Mouse (Mus musculus) cerebellum, adult 2 months (tissue): ENCODE data around the gene Parvb. TPM values are rescaled to one million over a fixed set of nuclear protein-coding genes. Genes with fewer than 3 reads are reported as not detected.

Experiments used
- DNase-seq, 2 experiments: peaks; one replicate each; pipeline ENCODE4 v3.0.0; 2021
- H3K27ac ChIP-seq: fragments of 200-500 bp; 2 replicates; pipeline ENCODE4 v1.5.1; 2012; ENCODE audit warnings: low read length, control low read depth, inconsistent platforms; ENCODE audit not compliant: insufficient read depth
- H3K27me3 ChIP-seq: fragments of 200-500 bp; 2 replicates; pipeline ENCODE4 v1.6.1; 2012; ENCODE audit warnings: inconsistent platforms, mild to moderate bottlenecking, low read length, moderate library complexity; ENCODE audit not compliant: control insufficient read depth, insufficient read depth
- H3K4me1 ChIP-seq: fragments of 200-500 bp; 2 replicates; pipeline ENCODE4 v1.6.1; 2011; ENCODE audit warnings: low read length; ENCODE audit not compliant: control insufficient read depth, insufficient read depth
- H3K4me3 ChIP-seq: fragments of 200-500 bp; replicated peaks from 2 replicates; pipeline ENCODE3; 2011; ENCODE audit warnings: mild to moderate bottlenecking, low read depth, low read length, control low read depth; ENCODE audit not compliant: insufficient read depth
- CTCF ChIP-seq: fragments of 200-500 bp; IDR thresholded peaks from 2 replicates; pipeline ENCODE4 v1.5.1; 2011; ENCODE audit warnings: low read depth, mild to moderate bottlenecking, control low read depth, low read length, moderate library complexity, borderline replicate concordance; ENCODE audit not compliant: insufficient read depth
- POLR2A ChIP-seq: fragments of 200-500 bp; IDR thresholded peaks from 2 replicates; pipeline ENCODE4 v1.6.1; 2011; ENCODE audit warnings: low read length, control low read depth, borderline replicate concordance; ENCODE audit not compliant: insufficient read depth
- WGBS: fragments of 180-500 bp; shearing (Covaris S2); methylation state at CpG from one replicate; pipeline ENCODE4 v1.1.7; 2018; 5-methylcytosine and 5-hydroxymethylcytosine counted together
- polyA plus RNA-seq: library from polyadenylated mRNA; depleted of rRNA; stranded (reverse); fragments of >200 nt; gene quantifications from 2 replicates; pipeline ENCODE4 v1.2.3, GENCODE M21; 2012

The Parvb gene
- polyA plus RNA-seq, 1 experiment = 16.4 TPM

DNA sequence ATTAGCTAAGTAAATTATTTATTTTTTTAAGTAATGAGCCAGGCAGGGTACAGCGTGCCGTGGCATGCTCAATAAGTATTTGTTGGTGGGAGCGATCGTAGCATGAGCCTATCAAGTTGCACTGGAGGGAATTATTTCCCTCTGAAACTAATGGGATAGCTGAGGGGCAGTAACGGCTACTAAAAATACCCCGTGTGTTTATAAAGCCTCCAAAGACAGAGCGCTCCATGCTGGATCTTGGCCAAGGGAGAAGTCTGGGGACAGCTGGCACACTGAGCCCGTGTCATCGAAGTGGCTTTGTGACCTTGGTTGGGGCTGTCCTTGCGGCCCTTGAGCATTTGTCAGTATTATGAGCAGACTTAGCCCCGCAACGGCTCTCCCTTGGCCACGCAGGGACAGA lies 19.4 kb downstream of the Parvb start:
- Histone ChIP-seq H3K4me3 (no peak overlapping the region), H3K27me3 (no peaks in the 10 kb centered on the region), H3K4me1 (peaks cover 30% of the 10 kb centered on the region), H3K27ac (no peak overlapping the region)
- peak; percentile 46 to 55 for DNase-seq
- TF ChIP-seq CTCF (no peak), POLR2A (no peak)
- 42% methylated on average over 13 of the region's 13 CpGs for WGBS

GRCm38 (mm10) chr15:84252645-84253044 lies 20.8 kb downstream of the Parvb start:
- 97% methylated on average over 7 of the region's 7 CpGs for WGBS
- peaks cover 30% of the 10 kb centered on the region for H3K4me1 ChIP-seq
- H3K4me3 ChIP-seq = no peak overlapping the region
- no peak overlapping the region for H3K27ac ChIP-seq
- no peaks in the 10 kb centered on the region for H3K27me3 ChIP-seq
- TF ChIP-seq POLR2A (no peak), CTCF (no peak)
- no peak for DNase-seq

DNA sequence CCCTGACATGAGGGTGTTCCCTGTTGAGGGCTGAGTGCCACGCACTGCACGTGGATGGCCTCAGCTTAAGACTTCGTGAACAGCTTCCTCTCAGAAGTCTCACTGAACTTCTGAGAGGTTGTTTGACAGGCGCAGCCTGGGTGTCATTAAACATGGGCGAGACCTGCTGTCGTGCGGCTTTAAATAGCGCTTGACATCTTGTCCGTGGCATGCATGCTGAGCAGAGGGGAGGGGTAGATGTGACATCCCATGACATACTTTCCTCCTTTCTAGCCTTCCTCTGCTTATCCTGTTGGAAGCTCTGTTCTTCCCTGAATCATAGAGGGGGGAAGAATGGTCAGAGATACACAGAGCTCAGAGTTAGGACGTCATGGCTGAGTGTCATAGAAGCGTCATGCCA lies 21.9 kb downstream of the Parvb start:
- H3K4me3 ChIP-seq = no peak overlapping the region
- peak overlapping the region; percentile 36; the same call in 1 of the 2 replicates for H3K27ac ChIP-seq
- peaks cover 30% of the 10 kb centered on the region for H3K4me1 ChIP-seq
- 17% methylated on average over 11 of the region's 11 CpGs for WGBS
- peak; percentile 58 to 76 for DNase-seq
- TF ChIP-seq CTCF = no peak
- TF ChIP-seq POLR2A = no peak
- H3K27me3 ChIP-seq = no peaks in the 10 kb centered on the region

DNA sequence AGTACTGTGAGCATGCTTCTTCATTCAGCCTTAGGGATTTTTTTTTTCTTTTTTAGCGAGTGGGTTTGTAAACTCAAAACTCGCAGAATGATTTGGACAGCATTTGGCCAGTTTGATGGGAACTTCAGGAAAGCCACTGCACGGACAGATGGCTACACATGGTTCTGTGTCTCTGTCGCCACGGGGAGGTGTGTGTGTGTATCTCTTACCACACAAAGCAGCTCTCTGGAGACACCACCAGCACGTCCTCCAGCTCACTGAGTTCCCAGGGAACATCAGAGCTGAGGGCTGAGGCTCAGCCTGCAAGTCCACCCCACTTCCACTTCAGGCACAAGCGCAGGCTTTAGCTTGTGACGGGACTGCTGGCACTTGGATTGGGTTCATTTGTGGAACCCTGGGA lies 22.5 kb downstream of the Parvb start:
- TF ChIP-seq CTCF = no peak
- TF ChIP-seq POLR2A = no peak
- no peaks in the 10 kb centered on the region for H3K27me3 ChIP-seq
- peaks cover 30% of the 10 kb centered on the region for H3K4me1 ChIP-seq
- H3K4me3 ChIP-seq = no peak overlapping the region
- peak in 1 of 2 experiments; percentile 28 for DNase-seq
- 40% methylated on average over 8 of the region's 8 CpGs for WGBS
- H3K27ac ChIP-seq = no peak overlapping the region

- DNase-seq = no peak
- H3K4me1 ChIP-seq = peaks cover 25% of the 10 kb centered on the region
- no peak overlapping the region for H3K27ac ChIP-seq
- 84% methylated on average over 12 of the region's 12 CpGs for WGBS
- H3K27me3 ChIP-seq = no peaks in the 10 kb centered on the region
- H3K4me3 ChIP-seq = no peak overlapping the region
- no peak for TF ChIP-seq CTCF
- TF ChIP-seq POLR2A = no peak
Measured at GRCm38 (mm10) chr15:84256254-84256850, 24.5 kb downstream of the Parvb start.

DNA sequence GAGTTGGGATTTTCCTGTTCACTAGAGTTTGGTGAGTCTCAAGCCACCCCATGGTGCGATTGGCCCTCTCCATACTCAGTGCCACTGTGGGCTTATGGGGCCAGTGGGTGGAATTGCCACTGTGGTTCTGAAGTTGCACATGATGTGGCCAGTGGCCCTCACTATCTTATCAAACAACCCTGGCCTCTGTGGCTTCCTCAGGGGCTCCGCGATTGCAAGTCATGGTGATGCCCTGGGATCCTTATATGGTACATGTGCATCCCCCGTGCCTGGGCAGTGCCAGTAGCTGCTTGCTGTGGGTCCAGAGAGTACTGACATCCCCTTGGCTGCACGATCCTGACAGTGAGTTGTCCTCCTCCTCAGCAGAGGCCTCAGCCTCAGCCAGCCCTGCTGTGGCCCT lies 25.0 kb downstream of the Parvb start:
- DNase-seq = no peak
- Histone ChIP-seq H3K27ac (no peak overlapping the region), H3K27me3 (no peaks in the 10 kb centered on the region), H3K4me3 (no peak overlapping the region), H3K4me1 (peaks cover 21% of the 10 kb centered on the region)
- WGBS = 92% methylated on average over 5 of the region's 5 CpGs
- no peak for TF ChIP-seq POLR2A
- no peak for TF ChIP-seq CTCF

- TF ChIP-seq CTCF (no peak), POLR2A (no peak)
- peaks cover 14% of the 10 kb centered on the region for H3K4me1 ChIP-seq
- 88% methylated on average over 9 of the region's 9 CpGs for WGBS
- H3K27me3 ChIP-seq = no peaks in the 10 kb centered on the region
- H3K4me3 ChIP-seq = no peak overlapping the region
- DNase-seq = no peak
- no peak overlapping the region for H3K27ac ChIP-seq
Measured at GRCm38 (mm10) chr15:84258602-84259355, 26.9 kb downstream of the Parvb start.
